Mouse (Mus musculus): ENCODE measurements at regions not wholly inside any gene's neighbourhood (a gene's known extent, or its start where the extent isn't known, plus 50 kb on each side); places are given as distances from the start of the nearest gene placed in this dataset.

DNA sequence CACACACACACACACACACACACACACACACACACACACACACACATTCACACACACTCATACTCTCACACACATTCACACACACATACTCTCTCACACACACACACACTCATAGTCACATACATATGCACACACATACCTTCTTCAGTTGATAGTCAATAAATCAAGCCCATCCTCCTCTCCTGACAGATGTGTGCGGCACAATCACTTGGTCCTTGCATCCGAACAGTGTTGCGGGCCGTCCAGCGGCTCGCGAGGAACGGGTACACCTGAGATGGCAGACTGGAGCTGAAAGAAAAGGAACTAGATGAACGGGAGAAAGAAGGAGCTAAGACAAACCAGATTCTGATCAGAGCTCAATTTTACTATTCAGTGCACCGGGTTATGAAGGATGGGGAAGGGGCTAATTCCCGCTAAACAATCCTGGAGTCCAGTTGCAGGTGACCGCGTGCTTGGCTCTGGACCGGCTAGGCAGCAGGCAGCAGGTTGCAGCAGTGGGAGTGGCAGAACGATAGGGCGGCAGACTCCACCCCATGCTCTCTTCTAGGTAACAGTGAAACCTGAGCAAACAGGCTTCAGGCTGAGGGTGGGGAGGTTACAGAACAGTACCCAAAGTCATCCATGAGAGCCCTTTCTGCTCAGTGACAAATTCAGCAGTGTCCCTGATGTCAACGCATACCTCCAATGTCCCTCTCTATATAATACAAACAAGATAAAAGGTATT lies 247.8 kb downstream of the Csl start:
- Histone ChIP-seq H3K4me3 (ENCODE audit: control insufficient read depth in 1 of 2, insufficient read depth in 1 of 2, low read depth in 2 of 2, low read length in 2 of 2) (no peak overlapping the region), H3K27ac (ENCODE audit: control insufficient read depth, low read depth, low read length) (no peak overlapping the region), H3K79me2 (ENCODE audit: control insufficient read depth, insufficient read depth, low read length, poor library complexity) (no peaks in the 10 kb centered on the region), H3K9ac (ENCODE audit: control insufficient read depth, low read depth, low read length, poor library complexity, severe bottlenecking) (no peak overlapping the region), H3K27me3 (ENCODE audit: control insufficient read depth in 1 of 2, insufficient read depth in 2 of 2, low read length in 2 of 2) (peaks cover 0 to 2% of the 10 kb centered on the region in 2 experiments; a peak in 1 of 4 replicates), H3K9me3 (replicated peaks; ENCODE audit: insufficient read depth, low read length) (no peaks in the 10 kb centered on the region), H3K36me3 (ENCODE audit: control insufficient read depth in 1 of 2, insufficient read depth in 2 of 2, low read length in 2 of 2) (no peaks in the 10 kb centered on the region), H3K4me1 (ENCODE audit: control insufficient read depth in 1 of 2, insufficient read depth in 2 of 2, low read length in 2 of 2) (no peaks in the 10 kb centered on the region)
- DNase-seq (ENCODE audit: low read depth, low spot score): no peak
- no peak for TF ChIP-seq MAFK (IDR thresholded peaks at IDR 0.05; ENCODE audit: borderline replicate concordance, low read depth, low read length)
- TF ChIP-seq USF1 (IDR thresholded peaks at IDR 0.05; ENCODE audit: low read depth, low read length): no peak
- TF ChIP-seq ELF1 (IDR thresholded peaks at IDR 0.05; ENCODE audit: low read depth, low read length): no peak
- TF ChIP-seq ZMIZ1 (IDR thresholded peaks at IDR 0.05; ENCODE audit: low read depth, low read length): no peak
- TF ChIP-seq ZKSCAN1 (IDR thresholded peaks at IDR 0.05; ENCODE audit: low read depth, low read length): no peak
- no peak for TF ChIP-seq MYB (IDR thresholded peaks at IDR 0.05; ENCODE audit: low read depth, low read length)
- no peak for TF ChIP-seq KAT2A (conservative IDR thresholded peaks at IDR 0.05; ENCODE audit: low read depth, low read length)

DNA sequence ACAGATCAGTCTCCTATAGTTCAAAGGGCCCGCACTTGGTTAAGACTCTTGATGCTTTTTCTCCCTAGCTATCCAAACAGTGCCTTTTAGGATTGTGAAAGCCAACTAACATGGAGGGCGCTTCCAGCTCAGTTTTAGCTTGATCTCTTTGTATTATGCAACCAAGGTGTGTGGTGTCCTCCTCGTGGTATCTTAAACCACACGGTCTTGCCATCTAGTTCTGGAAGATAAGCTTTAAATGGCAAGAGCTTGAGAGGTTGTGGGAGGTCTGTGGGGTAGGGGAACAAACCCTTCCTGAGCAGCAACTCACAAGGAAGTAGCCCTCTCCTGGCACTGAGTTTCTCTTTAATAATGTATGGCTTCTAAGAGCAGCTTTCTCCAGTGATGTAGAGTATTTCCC lies 241.5 kb downstream of the Csl start:
- H3K27ac ChIP-seq (ENCODE audit: control insufficient read depth, low read depth, low read length): no peak overlapping the region
- H3K36me3 ChIP-seq (ENCODE audit: control insufficient read depth in 1 of 2, insufficient read depth in 2 of 2, low read length in 2 of 2): no peaks in the 10 kb centered on the region
- H3K79me2 ChIP-seq (ENCODE audit: control insufficient read depth, insufficient read depth, low read length, poor library complexity): no peaks in the 10 kb centered on the region
- no peaks in the 10 kb centered on the region for H3K4me1 ChIP-seq (ENCODE audit: control insufficient read depth in 1 of 2, insufficient read depth in 2 of 2, low read length in 2 of 2)
- H3K9ac ChIP-seq (ENCODE audit: control insufficient read depth, low read depth, low read length, poor library complexity, severe bottlenecking): no peak overlapping the region
- no peak for TF ChIP-seq POLR2A (IDR thresholded peaks at IDR 0.05; ENCODE audit: control insufficient read depth in 1 of 2, insufficient read depth in 1 of 2, low read depth in 1 of 2, low read length in 2 of 2, poor library complexity in 1 of 2)
- TF ChIP-seq JUND (IDR thresholded peaks at IDR 0.05; ENCODE audit: low read depth, low read length): no peak
- TF ChIP-seq MXI1 (IDR thresholded peaks at IDR 0.05; ENCODE audit: low read depth, low read length): no peak
- TF ChIP-seq USF1 (IDR thresholded peaks at IDR 0.05; ENCODE audit: low read depth, low read length): no peak
- no peak for TF ChIP-seq SMC3 (IDR thresholded peaks at IDR 0.05; ENCODE audit: low read depth, low read length)
- H3K27me3 ChIP-seq (ENCODE audit: control insufficient read depth in 1 of 2, insufficient read depth in 2 of 2, low read length in 2 of 2): no peaks in the 10 kb centered on the region
- H3K9me3 ChIP-seq (replicated peaks; ENCODE audit: insufficient read depth, low read length): no peaks in the 10 kb centered on the region
- no peak overlapping the region for H3K4me3 ChIP-seq (ENCODE audit: control insufficient read depth in 1 of 2, insufficient read depth in 1 of 2, low read depth in 2 of 2, low read length in 2 of 2)
- no peak for DNase-seq (ENCODE audit: low read depth, low spot score)

DNA sequence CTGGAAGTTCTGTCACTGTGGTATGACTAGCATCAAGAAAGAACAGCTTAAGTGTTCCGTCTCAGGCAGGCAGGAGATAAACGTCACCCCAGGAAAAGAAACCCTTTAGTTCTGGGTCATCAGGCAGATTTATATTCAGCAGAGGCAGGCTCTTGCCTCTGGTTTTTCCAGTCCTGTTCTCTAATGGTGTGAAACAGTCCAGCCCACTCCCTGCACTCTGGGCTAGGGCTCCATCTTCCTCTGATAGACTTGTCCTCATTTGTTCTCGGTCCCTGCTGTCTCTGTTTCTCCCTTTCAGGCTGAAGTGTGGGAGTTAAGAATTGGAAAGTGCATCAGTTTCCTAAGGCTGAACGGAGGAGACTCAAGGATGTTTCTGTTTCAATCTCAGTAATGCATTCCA lies 240.0 kb downstream of the Csl start:
- no peak overlapping the region for H3K9ac ChIP-seq (ENCODE audit: control insufficient read depth, low read depth, low read length, poor library complexity, severe bottlenecking)
- no peaks in the 10 kb centered on the region for H3K4me1 ChIP-seq (ENCODE audit: control insufficient read depth in 1 of 2, insufficient read depth in 2 of 2, low read length in 2 of 2)
- no peaks in the 10 kb centered on the region for H3K36me3 ChIP-seq (ENCODE audit: control insufficient read depth in 1 of 2, insufficient read depth in 2 of 2, low read length in 2 of 2)
- no peaks in the 10 kb centered on the region for H3K27me3 ChIP-seq (ENCODE audit: control insufficient read depth in 1 of 2, insufficient read depth in 2 of 2, low read length in 2 of 2)
- no peaks in the 10 kb centered on the region for H3K79me2 ChIP-seq (ENCODE audit: control insufficient read depth, insufficient read depth, low read length, poor library complexity)
- no peak overlapping the region for H3K27ac ChIP-seq (ENCODE audit: control insufficient read depth, low read depth, low read length)
- no peak overlapping the region for H3K4me3 ChIP-seq (ENCODE audit: control insufficient read depth in 1 of 2, insufficient read depth in 1 of 2, low read depth in 2 of 2, low read length in 2 of 2)
- no peaks in the 10 kb centered on the region for H3K9me3 ChIP-seq (replicated peaks; ENCODE audit: insufficient read depth, low read length)
- DNase-seq (ENCODE audit: low read depth, low spot score): no peak
- TF ChIP-seq KAT2A (conservative IDR thresholded peaks at IDR 0.05; ENCODE audit: low read depth, low read length) (no peak), POLR2A (IDR thresholded peaks at IDR 0.05; ENCODE audit: control insufficient read depth in 1 of 2, insufficient read depth in 1 of 2, low read depth in 1 of 2, low read length in 2 of 2, poor library complexity in 1 of 2) (no peak), BHLHE40 (IDR thresholded peaks at IDR 0.05; ENCODE audit: borderline replicate concordance, low read depth, low read length) (no peak), MAZ (IDR thresholded peaks at IDR 0.05; ENCODE audit: low read depth, low read length) (no peak), CHD1 (IDR thresholded peaks at IDR 0.05; ENCODE audit: low read depth, low read length) (no peak), SIN3A (IDR thresholded peaks at IDR 0.05; ENCODE audit: low read length) (no peak), NRF1 (IDR thresholded peaks at IDR 0.05; ENCODE audit: insufficient read depth, low read depth, low read length, poor library complexity, severe bottlenecking) (no peak), MYC (IDR thresholded peaks at IDR 0.05; ENCODE audit: low read depth, low read length) (no peak), JUND (IDR thresholded peaks at IDR 0.05; ENCODE audit: low read depth, low read length) (no peak), TCF12 (IDR thresholded peaks at IDR 0.05; ENCODE audit: low read depth, low read length) (no peak), ELF1 (IDR thresholded peaks at IDR 0.05; ENCODE audit: low read depth, low read length) (no peak), MEF2A (IDR thresholded peaks at IDR 0.05; ENCODE audit: extremely low read depth, insufficient replicate concordance, low read depth, low read length, poor library complexity, severe bottlenecking) (no peak), USF2 (IDR thresholded peaks at IDR 0.05; ENCODE audit: borderline replicate concordance in 1 of 2, insufficient read depth in 1 of 2, low read depth in 1 of 2, low read length in 2 of 2) (no peak), TAL1 (IDR thresholded peaks at IDR 0.05; ENCODE audit: low read length) (no peak), USF1 (IDR thresholded peaks at IDR 0.05; ENCODE audit: low read depth, low read length) (no peak), UBTF (IDR thresholded peaks at IDR 0.05; ENCODE audit: borderline replicate concordance, insufficient read depth, low read depth, low read length) (no peak), ZC3H11A (IDR thresholded peaks at IDR 0.05; ENCODE audit: low read depth, low read length) (no peak)

Data from MEL (cell line).